Mouse (Mus musculus) gonadal fat pad, adult 2 months (tissue): ENCODE data around the gene Rragd. TPM values are rescaled to one million over a fixed set of nuclear protein-coding genes. Genes with fewer than 3 reads are reported as not detected.
"Not testable (repeated sequence)": the region's sequence is repeated elsewhere in the genome, so short reads cannot be mapped to it uniquely, and the experiment has no call there.

Experiments
- DNase-seq: peaks from one replicate; pipeline ENCODE4 v3.0.0-alpha.2; 2012; ENCODE audit warnings: low read depth
- polyA plus RNA-seq: library from polyadenylated mRNA; depleted of rRNA; stranded (reverse); fragments of >200 nt; gene quantifications from 2 replicates; pipeline ENCODE4 v1.2.3, GENCODE M21; 2012; rRNA removed

Gene Rragd
- 2.0 and 3.1 TPM in 2 replicates for polyA plus RNA-seq

GRCm38 (mm10) chr4:32982716-32983175 lies at the start of gene Rragd:
Gene Rragd (plus strand): TSS chr4:32983037.
- no peak for DNase-seq

GRCm38 (mm10) chr4:32936762-32937341 lies 46.0 kb upstream of the Rragd start:
- no peak for DNase-seq

- DNase-seq, result no peak
These were observed 43.3 kb upstream of the Rragd start for GRCm38 (mm10) chr4:32939521-32939920.

- no peak for DNase-seq
These were observed 42.9 kb upstream of the Rragd start for GRCm38 (mm10) chr4:32939964-32940363.

- DNase-seq, result no peak
These were observed 41.9 kb upstream of the Rragd start for GRCm38 (mm10) chr4:32940984-32941383.

- DNase-seq, result no peak
These were observed 35.2 kb upstream of the Rragd start for GRCm38 (mm10) chr4:32947631-32948030.

- no peak for DNase-seq
These were observed 34.1 kb upstream of the Rragd start for GRCm38 (mm10) chr4:32948696-32949095.

- no peak for DNase-seq
These were observed 32.3 kb upstream of the Rragd start, which contains the start of gene Ankrd6 for GRCm38 (mm10) chr4:32950356-32951034. Gene Ankrd6 (minus strand): TSS chr4:32950841.

- no peak for DNase-seq
These were observed 31.5 kb upstream of the Rragd start for GRCm38 (mm10) chr4:32951035-32951940.

- DNase-seq, result no peak
These were observed 30.2 kb upstream of the Rragd start for GRCm38 (mm10) chr4:32952681-32953080.

- no peak for DNase-seq
These were observed 26.4 kb upstream of the Rragd start for GRCm38 (mm10) chr4:32956423-32956822.

- DNase-seq, result no peak
These were observed 21.4 kb upstream of the Rragd start for GRCm38 (mm10) chr4:32961394-32961793.

GRCm38 (mm10) chr4:32964619-32965018 lies 18.2 kb upstream of the Rragd start:
- DNase-seq, result not testable (repeated sequence)

- no peak for DNase-seq
These were observed 5.5 kb upstream of the Rragd start for GRCm38 (mm10) chr4:32977331-32977730.

- DNase-seq, result no peak
These were observed 2.8 kb upstream of the Rragd start for GRCm38 (mm10) chr4:32980061-32980460.

GRCm38 (mm10) chr4:32981617-32982016 lies 1.2 kb upstream of the Rragd start:
- no peak for DNase-seq

- DNase-seq, result no peak
These were observed 659 bp upstream of the Rragd start for GRCm38 (mm10) chr4:32982041-32982715.

GRCm38 (mm10) chr4:32983176-32984155 lies 629 bp downstream of the Rragd start:
- DNase-seq, result no peak

GRCm38 (mm10) chr4:32984242-32984641 lies 1.4 kb downstream of the Rragd start:
- no peak for DNase-seq
